Mouse (Mus musculus): ENCODE results near the gene Gm49405.
"Not testable (repeated sequence)": the region's sequence is repeated elsewhere in the genome, so short reads cannot be mapped to it uniquely, and the experiment has no call there.

Gm49405 gene

GRCm38 (mm10) chr19:4017921-4018587 lies 17.6 kb downstream of the Gm49405 start:
- no peak for DNase-seq

GRCm38 (mm10) chr19:4018743-4019583 lies 18.5 kb downstream of the Gm49405 start:
- DNase-seq = peak; percentile 83

GRCm38 (mm10) chr19:4023185-4023584 lies 22.8 kb downstream of the Gm49405 start:
- no peak for DNase-seq

GRCm38 (mm10) chr19:4027576-4027975 lies 27.1 kb downstream of the Gm49405 start:
- peak; percentile 59 for DNase-seq

GRCm38 (mm10) chr19:4032668-4033067 lies 32.2 kb downstream of the Gm49405 start:
- no peak for DNase-seq

- DNase-seq = no peak
These were observed 32.9 kb downstream of the Gm49405 start for GRCm38 (mm10) chr19:4033298-4033697.

- no peak for DNase-seq
These were observed 33.3 kb downstream of the Gm49405 start for GRCm38 (mm10) chr19:4033742-4034141.

- peak; percentile 30 for DNase-seq
These were observed 36.1 kb downstream of the Gm49405 start for GRCm38 (mm10) chr19:4036327-4037045.

GRCm38 (mm10) chr19:4037154-4037787 lies 36.8 kb downstream of the Gm49405 start:
- not testable (repeated sequence) for DNase-seq

GRCm38 (mm10) chr19:4037788-4038232 lies 37.4 kb downstream of the Gm49405 start, which contains the start of gene Gstp1:
Gstp1 (minus strand) TSS chr19:4037985.
- DNase-seq = peak; percentile 92

- DNase-seq = not testable (repeated sequence)
These were observed 40.5 kb downstream of the Gm49405 start for GRCm38 (mm10) chr19:4040941-4041340.

- DNase-seq = not testable (repeated sequence)
These were observed 41.1 kb downstream of the Gm49405 start for GRCm38 (mm10) chr19:4041500-4041899.

- DNase-seq = no peak
These were observed 41.7 kb downstream of the Gm49405 start for GRCm38 (mm10) chr19:4042124-4042523.

- DNase-seq = not testable (repeated sequence)
These were observed 43.7 kb downstream of the Gm49405 start for GRCm38 (mm10) chr19:4044109-4044508.

- peak; percentile 91 for DNase-seq
These were observed 45.8 kb downstream of the Gm49405 start, which contains the start of gene Gstp2 for GRCm38 (mm10) chr19:4045966-4046865. Gstp2 (minus strand) TSS chr19:4046023.

GRCm38 (mm10) chr19:4046866-4047254 lies 46.4 kb downstream of the Gm49405 start:
- DNase-seq = no peak

GRCm38 (mm10) chr19:4047859-4048258 lies 47.4 kb downstream of the Gm49405 start:
- peak; percentile 41 for DNase-seq

- DNase-seq = not testable (repeated sequence)
These were observed 48.6 kb downstream of the Gm49405 start for GRCm38 (mm10) chr19:4049069-4049468.

- DNase-seq = no peak
These were observed 50.6 kb downstream of the Gm49405 start for GRCm38 (mm10) chr19:4051016-4051415.

- no peak for DNase-seq
These were observed 51.5 kb downstream of the Gm49405 start for GRCm38 (mm10) chr19:4051741-4052515.

Data from layer of hippocampus, adult 9-11 months (tissue).